Mouse (Mus musculus) megakaryocyte, embryonic 14.5 days (primary cell): ENCODE results near the gene Fam192a.

Experiments used
- FLI1 ChIP-seq: IDR thresholded peaks from 2 replicates; pipeline ENCODE4 v1.6.1; 2012; ENCODE audit warnings: low read length, inconsistent platforms, mixed read lengths
- GATA1 ChIP-seq: IDR thresholded peaks from 3 replicates; pipeline ENCODE4 v1.6.1; 2012; ENCODE audit warnings: mixed read lengths, low read length, inconsistent platforms, borderline replicate concordance

DNA sequence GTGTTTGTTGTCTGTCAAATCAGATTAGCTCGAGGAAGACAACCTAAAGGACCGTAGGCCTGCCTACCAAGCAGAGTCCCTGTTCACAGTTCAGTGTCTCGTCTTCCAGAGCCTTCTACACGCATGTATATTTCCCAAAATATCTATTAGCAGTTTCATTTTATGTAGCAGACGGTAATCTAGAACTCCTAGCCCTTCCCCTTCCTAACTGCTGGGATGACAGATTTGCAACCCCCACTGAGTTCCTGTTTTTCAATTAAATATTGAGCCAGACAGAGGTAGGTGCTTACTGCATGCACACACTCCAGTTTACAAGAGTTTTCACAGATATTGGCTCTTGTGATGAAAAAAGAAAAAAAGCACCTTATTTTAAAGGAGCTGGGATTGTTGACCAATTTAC lies 52.3 kb downstream of the Fam192a start:
- no peak for TF ChIP-seq FLI1
- TF ChIP-seq GATA1, result no peak
